Mouse (Mus musculus) ovary, adult 18-20 months (tissue): ENCODE measurements around the gene Cerk.
A peak's percentile ranks its signal among the peaks of the same experiment; 100 is the strongest.

ENCODE experiments used
- DNase-seq: peaks from one replicate; pipeline ENCODE4 v3.0.0; 2022; ENCODE audit warnings: low spot score, mixed read lengths

The Cerk gene

DNA sequence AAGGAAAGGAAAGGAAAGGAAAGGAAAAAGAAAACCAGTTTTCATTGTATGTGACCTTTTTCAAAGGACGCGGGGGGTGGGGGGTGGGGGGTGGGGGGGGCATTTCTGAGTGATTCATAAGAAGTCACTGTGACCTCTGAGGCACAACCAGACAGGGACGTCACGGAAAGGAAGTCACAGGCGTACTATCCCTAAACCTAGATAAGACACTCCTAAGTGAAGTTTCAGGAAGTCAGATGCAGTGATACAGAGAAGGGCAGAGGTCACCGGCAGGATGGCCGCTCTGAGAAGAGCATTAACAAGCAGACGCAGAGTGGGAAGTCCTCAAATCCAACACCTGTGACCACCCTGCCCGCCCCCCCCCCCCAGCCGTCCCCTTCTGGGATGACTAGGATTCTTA lies 25.0 kb downstream of the Cerk start:
- DNase-seq = no peak

DNA sequence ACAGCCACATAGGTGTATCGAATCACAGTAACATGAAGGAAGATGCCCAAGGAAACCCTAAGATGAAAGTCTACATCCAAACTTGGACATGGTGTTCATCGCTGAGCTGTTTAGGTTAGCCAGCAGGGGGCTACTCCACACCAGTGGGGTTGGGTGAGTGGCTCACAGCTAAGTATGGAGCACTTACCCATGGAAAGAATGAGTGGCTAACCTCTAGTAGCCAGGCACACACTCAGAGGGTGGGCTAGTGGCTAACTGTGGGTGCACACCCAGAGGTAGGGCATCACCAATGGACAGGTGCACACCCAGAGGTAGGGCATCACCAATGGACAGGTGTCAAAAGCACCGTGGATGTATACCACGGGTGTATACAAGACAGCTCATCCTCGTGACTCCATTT lies 26.2 kb downstream of the Cerk start:
- no peak for DNase-seq

DNA sequence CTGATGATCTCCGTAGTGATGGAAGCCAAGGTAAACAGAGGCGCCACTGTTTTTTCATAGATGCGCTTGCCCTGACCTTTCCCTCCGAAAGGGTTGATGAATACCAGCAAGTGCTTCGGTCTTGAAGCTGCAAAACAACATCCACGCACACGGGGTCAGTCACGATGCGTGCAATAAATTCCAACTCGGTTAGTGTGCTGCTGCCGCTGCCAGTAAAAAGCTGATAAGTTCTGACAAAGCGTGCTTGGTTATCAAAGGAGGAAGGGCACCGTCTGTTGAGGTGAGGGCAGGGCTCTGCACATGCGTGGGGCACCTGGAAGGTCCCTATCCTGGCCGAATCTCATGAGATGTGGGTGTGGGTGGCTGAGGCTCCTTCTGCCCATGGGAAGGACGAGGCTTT lies 26.8 kb downstream of the Cerk start:
- no peak for DNase-seq

DNA sequence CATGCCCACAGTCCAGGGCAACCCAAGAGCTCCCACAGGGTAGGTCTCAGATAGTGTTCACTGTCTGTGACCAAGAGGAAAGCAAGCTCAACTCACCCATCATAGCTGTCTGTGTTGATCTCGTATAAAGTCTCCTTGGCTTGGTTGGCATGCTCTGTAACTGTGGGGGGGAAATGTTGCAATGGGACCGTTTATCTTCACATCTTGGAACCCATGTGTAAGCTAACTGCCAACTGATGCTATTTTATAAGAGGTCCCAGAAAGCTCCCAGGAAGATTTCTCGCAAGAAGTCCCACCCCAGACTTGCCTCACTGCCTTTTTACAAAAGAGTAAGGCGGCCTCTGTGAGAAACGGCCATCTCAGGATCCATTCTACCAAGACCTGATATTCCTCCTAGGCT lies 29.4 kb downstream of the Cerk start:
- no peak for DNase-seq

GRCm38 (mm10) chr15:86153481-86153960 lies 32.4 kb downstream of the Cerk start:
- no peak for DNase-seq

- DNase-seq = no peak
Measured at GRCm38 (mm10) chr15:86150593-86150992, 35.3 kb downstream of the Cerk start.

DNA sequence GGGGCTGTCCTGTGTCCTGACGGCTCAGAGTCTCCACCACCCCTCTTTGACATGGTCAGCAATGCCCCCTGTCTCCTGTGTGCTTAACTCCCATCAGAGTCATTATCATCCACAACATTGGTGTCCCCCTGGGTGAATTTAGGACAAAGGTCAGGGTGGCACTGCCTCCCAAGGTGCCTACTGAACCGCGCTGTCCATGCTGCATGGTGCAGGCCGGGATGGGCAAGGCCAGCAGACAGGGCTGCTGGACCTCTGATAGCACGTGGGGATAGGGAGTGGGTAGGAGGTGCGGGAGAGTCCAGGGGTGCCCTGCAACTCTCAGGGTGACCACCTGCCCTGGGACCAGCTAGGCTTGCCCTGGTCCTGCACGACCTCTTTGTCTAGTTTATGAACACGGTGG lies 39.0 kb downstream of the Cerk start:
- DNase-seq = no peak

DNA sequence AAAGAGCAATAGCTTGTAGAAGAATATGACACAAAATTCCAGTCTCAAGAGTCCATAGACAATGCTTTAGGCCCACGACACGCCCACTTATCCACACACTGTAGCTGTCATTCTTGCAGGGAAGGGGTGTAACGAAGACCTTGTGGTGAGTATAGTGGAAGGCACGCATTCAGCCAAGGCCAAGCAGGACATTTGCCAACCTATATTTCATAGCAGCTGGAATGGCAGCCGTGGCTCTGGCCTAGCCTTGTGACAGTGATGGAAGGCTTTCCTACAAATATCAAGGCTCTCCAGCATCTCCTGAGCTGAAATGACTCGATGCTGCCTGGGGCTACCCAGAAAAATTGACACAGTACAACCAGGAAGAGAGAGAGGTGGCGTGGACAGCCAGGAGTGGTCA lies 40.9 kb downstream of the Cerk start:
- DNase-seq = no peak

- no peak for DNase-seq
Measured at GRCm38 (mm10) chr15:86144577-86144976, 41.4 kb downstream of the Cerk start.

- DNase-seq = no peak
Measured at GRCm38 (mm10) chr15:86140323-86140722, 45.6 kb downstream of the Cerk start.

DNA sequence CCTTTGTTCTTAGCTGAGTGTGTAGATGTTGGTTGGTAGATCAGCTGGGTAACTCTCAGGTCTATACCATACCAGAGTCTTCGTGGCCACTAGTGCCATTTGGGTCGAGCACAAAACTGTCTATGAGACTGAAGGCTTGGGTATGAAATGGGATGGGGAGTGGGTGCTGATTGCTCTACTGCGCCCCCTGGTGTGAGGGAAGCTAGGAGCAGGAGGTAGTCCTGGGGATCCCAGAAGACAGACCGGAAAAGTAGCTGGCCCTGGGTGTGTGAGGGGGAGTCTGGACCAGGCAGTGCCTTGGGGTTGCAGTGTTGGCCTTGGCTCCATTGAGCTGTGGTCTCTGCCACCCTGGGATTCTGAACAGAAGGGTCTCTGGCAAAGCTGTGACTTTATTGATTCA lies 48.3 kb downstream of the Cerk start:
- DNase-seq = no peak

- peak; percentile 46 for DNase-seq
Measured at GRCm38 (mm10) chr15:86134941-86135783, 50.8 kb downstream of the Cerk start.

DNA sequence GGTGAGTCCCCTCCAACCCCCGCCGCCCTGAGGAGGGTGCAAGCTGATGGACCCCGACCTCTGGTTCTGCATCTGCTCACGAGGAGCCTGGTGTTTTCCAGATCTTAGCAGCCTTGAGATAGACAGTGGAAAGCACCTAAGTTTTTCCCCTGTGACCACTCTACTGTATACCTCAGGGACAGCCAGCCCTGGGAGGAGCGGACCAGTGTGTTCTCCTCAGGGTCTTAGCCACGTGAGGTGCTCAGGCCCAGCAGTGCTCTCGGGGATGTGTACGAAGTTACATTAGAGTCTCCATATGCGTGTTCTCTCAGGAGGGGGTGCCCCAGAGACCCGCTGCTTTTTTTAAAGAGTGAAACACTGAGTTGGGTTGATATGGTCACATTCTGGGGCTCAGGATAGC lies 55.3 kb downstream of the Cerk start:
- no peak for DNase-seq

GRCm38 (mm10) chr15:86129036-86129435 lies 56.9 kb downstream of the Cerk start:
- DNase-seq = no peak

DNA sequence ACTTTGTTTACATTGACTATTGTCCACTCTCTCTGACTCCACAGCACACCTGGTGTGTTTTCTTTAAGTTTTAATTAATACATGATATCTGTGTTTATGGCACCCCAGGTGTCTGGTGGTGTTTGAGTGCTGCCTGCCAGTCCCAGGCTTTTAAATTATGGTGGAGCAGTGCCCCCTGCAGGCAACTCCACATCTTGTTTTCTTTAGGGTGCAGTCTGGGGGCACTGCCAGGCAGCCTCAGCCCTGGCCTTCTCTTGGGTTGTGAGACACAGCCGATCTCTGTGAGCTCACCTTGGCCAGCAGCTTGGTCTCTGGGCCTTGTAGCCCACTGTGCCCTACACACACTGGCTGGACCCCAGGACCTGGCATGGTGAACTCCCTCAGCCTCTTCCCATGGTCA lies 61.6 kb downstream of the Cerk start:
- DNase-seq = peak; percentile 43

DNA sequence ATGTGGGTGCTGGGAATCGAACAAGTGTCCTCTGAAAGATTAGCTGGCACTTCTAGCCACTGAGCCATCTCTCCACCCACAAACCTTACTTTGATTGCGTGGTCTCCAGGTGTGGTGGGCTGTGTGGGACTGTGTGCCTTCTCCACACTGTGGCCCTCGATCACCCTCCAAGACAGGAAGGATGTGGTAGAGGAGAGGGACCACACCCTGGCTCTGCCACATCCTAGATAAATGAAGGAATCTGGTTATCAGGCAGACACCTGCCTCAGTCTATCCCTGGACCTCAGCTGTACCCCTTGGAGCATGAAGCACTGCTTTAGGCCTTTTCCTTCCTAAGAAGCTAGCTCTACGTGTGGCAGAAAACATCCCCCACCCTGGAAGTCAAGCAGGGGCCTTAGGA lies 62.5 kb downstream of the Cerk start:
- no peak for DNase-seq

DNA sequence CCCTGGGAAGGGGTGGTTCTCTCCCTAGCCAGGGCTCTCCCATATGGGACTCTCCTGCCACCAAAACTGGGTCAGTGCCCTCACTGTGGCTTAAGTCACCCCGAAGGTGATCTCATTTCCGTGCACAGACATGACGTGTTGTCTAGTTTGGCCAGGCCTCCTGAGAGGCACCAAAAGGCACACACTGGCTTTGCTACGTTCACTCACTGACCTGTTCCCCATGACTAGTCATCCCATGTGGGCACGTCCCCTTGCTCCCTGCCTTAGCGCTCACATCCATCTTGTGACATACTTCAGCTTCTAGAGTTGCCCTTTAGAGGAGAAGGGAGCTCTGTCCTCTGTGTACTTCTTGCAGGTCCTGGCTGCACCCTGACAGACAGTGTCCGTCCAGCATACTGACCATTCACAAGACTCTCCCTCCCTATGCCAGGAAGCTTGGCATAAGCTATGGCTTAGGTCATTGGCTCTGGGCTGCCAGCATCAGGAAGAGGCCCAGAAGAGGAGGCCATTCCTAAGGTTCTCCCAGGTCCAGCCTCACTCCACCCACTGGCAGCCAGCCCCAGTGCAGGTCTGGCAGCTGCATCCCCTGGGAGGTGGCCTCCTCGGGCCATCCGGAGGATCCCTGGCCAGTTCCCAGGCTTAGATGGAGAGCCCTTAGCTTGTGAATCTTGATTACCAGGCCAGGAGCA lies 63.5 kb downstream of the Cerk start:
- DNase-seq = peak; percentile 28

- DNase-seq = no peak
Measured at GRCm38 (mm10) chr15:86119186-86119585, 66.8 kb downstream of the Cerk start.

- no peak for DNase-seq
Measured at GRCm38 (mm10) chr15:86117115-86118100, 68.5 kb downstream of the Cerk start.

GRCm38 (mm10) chr15:86116421-86116820 lies 69.5 kb downstream of the Cerk start:
- DNase-seq = no peak

- DNase-seq = no peak
Measured at GRCm38 (mm10) chr15:86113342-86113710, 72.6 kb downstream of the Cerk start.

DNA sequence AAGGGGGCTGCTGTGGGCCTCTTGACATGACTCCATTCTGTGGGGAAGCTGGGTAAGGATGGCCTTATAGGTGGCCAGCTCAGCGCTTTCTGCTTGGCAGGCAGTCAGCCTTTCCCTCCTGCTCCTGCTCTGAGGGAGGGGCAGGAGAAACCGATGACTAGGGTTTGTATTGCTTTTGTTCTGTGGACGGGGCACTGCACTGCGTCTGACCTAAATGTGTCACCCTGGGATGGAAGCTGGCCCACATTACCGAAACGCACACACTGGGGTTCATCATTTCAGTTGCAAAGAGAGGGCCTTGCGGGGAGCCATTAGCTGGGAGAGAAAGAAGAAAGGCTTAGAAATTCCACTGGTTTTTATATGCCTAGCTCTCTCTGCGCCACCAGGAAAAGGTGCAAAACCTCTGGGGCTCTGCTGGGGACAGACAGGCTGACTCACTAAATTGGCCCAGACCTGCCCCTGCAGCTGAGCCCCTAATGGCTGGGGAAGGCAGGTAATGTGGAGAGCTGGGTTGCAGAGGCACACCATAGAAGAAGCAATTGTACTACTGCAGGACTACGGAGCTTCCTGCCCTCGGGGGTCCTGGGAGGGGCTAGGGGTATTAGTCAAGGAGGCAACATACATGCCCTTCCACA lies 73.1 kb downstream of the Cerk start:
- DNase-seq = no peak
